Mouse (Mus musculus) ES-E14 (cell line): ENCODE measurements around the gene Wdfy4.

Experiments used
- CHD2 ChIP-seq: IDR thresholded peaks from 2 replicates; pipeline ENCODE4 v1.6.1; 2014; ENCODE audit warnings: mild to moderate bottlenecking, low read depth, low read length, inconsistent platforms
- HCFC1 ChIP-seq: IDR thresholded peaks from 2 replicates; pipeline ENCODE4 v1.6.1; 2012; ENCODE audit warnings: low read length, inconsistent platforms, borderline replicate concordance; ENCODE audit not compliant: insufficient read depth
- MAFK ChIP-seq: IDR thresholded peaks from 2 replicates; pipeline ENCODE4 v1.6.1; 2014; ENCODE audit warnings: mild to moderate bottlenecking, low read depth, low read length, inconsistent platforms; ENCODE audit not compliant: insufficient read depth
- ZC3H11A ChIP-seq: IDR thresholded peaks from 2 replicates; pipeline ENCODE4 v1.6.1; 2012; ENCODE audit warnings: low read depth, mild to moderate bottlenecking, inconsistent platforms, low read length, borderline replicate concordance
- ZNF384 ChIP-seq: IDR thresholded peaks from 2 replicates; pipeline ENCODE4 v1.6.1; 2012; ENCODE audit warnings: low read depth, low read length, inconsistent platforms

GRCm38 (mm10) chr14:33146287-33146686, 39.0 kb downstream of the Wdfy4 start:
- TF ChIP-seq MAFK (no peak), ZC3H11A (no peak), CHD2 (no peak), HCFC1 (no peak), ZNF384 (no peak)
